ENCODE assay signal across 15 mouse cellular contexts in the genomic region with DNA sequence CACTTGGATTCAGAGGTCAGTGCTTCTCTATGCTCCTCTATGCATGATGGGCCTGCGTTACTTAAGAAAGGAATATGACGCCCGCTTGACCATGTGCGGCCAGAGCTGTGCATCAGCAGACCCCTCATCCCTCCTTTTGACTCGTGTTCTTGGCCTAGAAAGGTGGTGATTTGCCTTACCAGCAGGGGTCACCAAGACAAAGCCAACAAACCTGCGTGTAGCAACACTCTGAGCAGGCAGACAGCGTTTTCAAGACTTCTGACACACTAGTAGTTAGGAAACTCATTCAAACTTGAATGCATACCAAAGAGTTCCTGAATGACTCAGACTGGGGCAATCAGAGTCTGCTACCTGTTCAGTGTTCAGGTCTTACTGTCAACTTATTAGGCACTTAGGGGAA. TPM values are rescaled to one million over a fixed set of nuclear protein-coding genes. Genes with fewer than 3 reads are reported as not detected.
"Had no signal": no experiment of that assay in that cellular context is flagged by ENCODE, and none has a peak within 500 bp of the region (broad histone marks: within the 10 kb centered on the region; RNA-seq: fewer than 3 reads in every experiment).

No protein-coding gene starts in this region.

- H3K4me3 ChIP-seq: left cerebral cortex, adult 2 months; limb, embryonic 15.5 days; liver, embryonic 12.5 days; lung, embryonic 15.5 days; midbrain, embryonic 12.5 days; neural tube, embryonic 13.5 days had no signal

- H3K27ac ChIP-seq: left cerebral cortex, adult 2 months; limb, embryonic 15.5 days; liver, embryonic 12.5 days; lung, embryonic 15.5 days; midbrain, embryonic 12.5 days; neural tube, embryonic 13.5 days had no signal

- DNase-seq: kidney, adult 9 months; kidney, postnatal 10 days; kidney, postnatal 4 days; retina, postnatal 1 day; right cerebral cortex, postnatal 4 days; spleen, adult 18-20 months; thymus, postnatal 4 days had no signal

- ATAC-seq: liver, embryonic 12.5 days; midbrain, embryonic 16.5 days had no signal

- H3K27me3 ChIP-seq: limb, embryonic 15.5 days; liver, embryonic 12.5 days; lung, embryonic 15.5 days; midbrain, embryonic 12.5 days; neural tube, embryonic 13.5 days had no signal

- H3K9me3 ChIP-seq: limb, embryonic 15.5 days; liver, embryonic 12.5 days; lung, embryonic 15.5 days; midbrain, embryonic 12.5 days; neural tube, embryonic 13.5 days had no signal

- H3K4me1 ChIP-seq: lung, embryonic 15.5 days; neural tube, embryonic 13.5 days had no signal

RNA-seq across cellular contexts. Expression of a gene that starts 33.3 kb away (rescaled TPM):
- total RNA-seq: megakaryocyte-erythroid progenitor cell, adult 5-6 weeks had no signal
